Mouse (Mus musculus) kidney, postnatal 4 days (tissue): ENCODE results near the gene Hamp.
"Not testable (repeated sequence)": the region's sequence is repeated elsewhere in the genome, so short reads cannot be mapped to it uniquely, and the experiment has no call there.

ENCODE experiments used
- DNase-seq, 2 experiments: peaks; one replicate each; pipeline ENCODE4 v3.0.0; 2021; ENCODE audit warnings: mixed read lengths in 2 of 2

The Hamp gene

DNA sequence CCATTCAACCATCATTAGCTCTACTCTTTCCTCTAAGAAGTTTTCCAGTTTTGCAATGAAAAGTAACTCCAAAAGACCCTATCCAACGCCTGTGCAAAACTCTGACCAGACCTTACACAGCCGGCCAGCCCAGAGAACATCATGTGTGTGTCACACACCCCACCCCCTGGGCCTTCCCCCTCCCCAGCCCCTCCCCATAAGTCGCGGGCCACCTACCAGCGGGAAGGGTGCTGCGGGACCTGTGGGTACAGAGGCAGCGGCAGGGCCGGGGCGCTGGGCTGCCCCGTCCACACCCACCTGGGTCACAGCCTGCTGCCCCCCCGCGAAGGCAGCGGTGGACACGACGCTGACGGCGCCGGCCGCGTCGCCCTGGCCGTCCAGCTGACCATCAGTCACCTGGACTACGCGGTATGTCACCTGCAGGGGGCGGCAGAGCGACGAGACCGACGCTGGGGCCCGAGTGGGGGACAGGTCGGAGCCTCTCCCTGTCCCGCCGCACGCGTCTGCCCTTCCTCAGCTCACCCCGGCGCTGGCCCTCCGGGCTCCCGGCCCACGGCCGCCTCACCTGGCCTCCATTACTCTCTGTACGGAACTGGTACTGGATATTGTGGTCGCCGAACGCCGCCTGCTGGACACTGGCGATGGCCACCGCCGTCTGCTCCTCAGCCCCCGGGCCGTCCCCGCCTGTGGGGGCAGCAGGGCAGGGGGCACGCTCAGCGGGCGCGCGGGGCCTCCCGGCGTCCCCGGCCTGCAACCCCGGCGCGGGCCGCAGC lies 11.9 kb upstream of the Hamp start:
- peak; percentile 95 to 96 for DNase-seq

DNA sequence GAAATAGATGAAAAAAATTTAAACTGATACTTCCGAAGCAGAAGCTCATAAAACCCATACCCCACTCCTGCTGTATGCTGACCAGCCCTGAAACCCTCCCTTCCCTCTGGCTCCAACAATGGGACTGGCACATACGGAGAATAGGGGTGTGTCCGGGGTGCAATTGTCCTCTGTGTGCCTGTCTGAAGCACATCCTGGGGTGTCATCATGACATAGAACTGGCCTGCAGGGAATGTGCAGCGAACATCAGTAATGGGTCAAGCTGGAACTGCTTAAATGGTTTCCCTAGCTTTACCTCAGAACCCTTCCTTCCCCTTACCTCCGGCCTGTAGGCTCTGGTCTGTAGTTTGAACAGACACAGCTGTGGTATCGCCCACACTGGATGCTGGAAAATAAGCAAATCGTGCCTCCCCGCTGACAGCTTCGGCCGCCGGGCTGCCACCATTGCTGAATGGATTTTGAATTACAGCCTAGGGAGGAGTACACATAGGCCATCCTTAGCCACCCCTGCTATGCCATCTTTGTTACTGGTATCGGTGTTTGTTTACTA lies 11.2 kb upstream of the Hamp start:
- DNase-seq: no peak

GRCm38 (mm10) chr7:30954036-30954435 lies 10.2 kb upstream of the Hamp start:
- no peak for DNase-seq

DNA sequence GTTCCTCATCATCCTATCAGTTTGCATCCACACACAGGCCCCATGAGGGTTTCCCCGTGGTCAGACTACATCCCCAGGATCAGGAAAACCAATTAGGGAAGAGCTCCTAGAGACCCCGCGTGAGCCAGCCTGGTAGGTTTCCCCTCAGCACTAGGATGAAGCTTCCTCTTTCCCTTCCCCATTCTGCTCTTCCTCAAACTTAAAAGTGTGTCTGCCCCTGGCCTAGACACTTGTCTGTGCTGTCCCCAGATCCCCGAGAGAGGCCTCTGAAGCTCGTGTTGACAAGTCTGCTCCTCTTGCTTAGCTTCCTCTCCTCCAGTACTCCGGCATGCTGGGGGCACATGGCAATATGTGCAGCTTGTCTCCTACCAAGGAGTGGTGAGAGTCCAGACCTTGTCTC lies 9.6 kb upstream of the Hamp start:
- no peak for DNase-seq

DNA sequence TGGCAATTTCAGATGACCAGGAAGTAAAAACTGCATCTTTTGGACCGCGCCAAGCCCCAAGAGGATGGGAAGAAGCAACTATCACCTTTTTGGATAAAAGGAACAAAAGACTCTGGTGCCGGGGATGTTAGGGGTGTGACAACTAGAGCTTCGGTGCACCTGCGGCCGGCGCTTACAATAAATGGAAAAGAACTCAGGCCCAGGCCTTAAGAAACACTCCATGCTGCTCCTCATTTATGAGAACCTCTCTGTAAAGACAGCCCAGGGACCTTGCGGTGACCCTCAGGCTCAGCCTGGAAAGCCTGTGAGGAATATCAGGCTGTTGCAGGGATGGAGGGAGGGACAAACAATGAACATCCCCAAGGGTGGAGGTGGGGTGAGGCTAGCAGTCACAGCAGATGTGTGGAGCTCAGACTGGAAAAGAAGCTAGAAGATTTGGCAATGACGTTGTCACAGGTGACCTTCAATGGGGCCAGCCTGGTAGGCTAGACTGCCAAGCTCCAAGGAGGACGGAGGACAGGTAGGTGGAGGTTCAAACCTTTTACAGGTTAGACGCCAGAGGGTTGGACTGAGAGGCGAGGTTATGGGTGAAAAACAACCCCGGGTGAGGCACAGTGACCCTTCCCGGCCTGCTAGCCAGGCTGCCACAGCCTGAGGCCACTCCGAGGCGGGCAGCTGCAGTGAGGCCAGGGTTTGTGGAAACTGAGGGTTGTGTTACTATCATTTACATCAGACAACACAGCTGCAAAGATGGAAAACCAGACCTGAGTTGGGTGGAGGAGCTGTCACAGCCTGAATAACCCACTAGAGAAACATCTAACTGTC lies 8.8 kb upstream of the Hamp start:
- DNase-seq: no peak

DNA sequence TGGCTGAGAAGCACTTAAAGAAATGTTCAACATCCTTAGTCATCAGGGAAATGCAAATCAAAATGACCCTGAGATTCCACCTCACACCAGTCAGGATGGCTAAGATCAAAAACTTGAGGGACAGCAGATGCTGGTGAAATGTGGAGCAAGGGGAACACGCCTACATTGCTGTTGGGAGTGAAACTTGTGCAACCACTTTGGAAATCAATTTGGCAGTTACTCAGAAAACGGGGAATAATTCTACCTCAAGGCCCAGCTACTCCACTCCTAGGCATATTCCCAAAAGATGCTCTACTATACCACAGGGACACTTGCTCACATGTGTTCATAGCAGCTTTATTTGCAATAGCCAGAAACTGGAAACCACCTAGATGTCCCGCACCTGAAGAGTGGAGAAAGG lies 6.1 kb upstream of the Hamp start:
- DNase-seq: not testable (repeated sequence)

GRCm38 (mm10) chr7:30945876-30946275 lies 2.0 kb upstream of the Hamp start:
- no peak for DNase-seq

GRCm38 (mm10) chr7:30945466-30945865 lies 1.6 kb upstream of the Hamp start:
- DNase-seq: not testable (repeated sequence)

DNA sequence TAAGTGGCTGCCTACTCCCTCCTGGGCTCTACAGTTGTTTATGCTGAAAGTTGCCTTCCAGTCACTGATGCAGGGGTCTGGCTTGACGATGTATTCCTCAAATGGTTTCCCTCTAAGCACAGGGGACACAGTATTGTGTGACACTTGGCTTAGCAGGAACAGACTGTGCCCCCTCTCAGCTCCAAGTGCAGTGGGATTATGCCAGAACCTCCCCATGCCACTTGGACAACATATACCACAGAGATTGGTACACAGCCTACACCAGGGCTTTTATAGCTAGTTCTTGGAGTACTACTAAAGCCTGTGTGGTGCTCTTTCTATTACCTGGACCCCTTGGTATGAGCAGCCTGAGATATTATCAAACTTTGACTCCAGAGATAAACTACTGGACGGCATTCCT lies 874 bp upstream of the Hamp start:
- DNase-seq: not testable (repeated sequence)

DNA sequence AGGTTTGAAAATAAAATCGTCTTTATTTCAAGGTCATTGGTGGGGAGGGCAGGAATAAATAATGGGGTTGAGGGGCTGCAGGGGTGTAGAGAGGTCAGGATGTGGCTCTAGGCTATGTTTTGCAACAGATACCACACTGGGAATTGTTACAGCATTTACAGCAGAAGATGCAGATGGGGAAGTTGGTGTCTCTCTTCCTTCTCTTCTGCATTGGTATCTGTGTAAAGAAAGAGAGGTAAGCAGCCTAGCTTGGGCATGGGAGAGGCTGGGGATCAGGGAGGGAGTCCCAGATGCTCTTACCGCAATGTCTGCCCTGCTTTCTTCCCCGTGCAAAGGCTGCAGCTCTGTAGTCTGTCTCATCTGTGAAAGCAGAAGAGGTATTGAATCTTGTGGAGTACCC lies 1.5 kb downstream of the Hamp start:
- not testable (repeated sequence) for DNase-seq

DNA sequence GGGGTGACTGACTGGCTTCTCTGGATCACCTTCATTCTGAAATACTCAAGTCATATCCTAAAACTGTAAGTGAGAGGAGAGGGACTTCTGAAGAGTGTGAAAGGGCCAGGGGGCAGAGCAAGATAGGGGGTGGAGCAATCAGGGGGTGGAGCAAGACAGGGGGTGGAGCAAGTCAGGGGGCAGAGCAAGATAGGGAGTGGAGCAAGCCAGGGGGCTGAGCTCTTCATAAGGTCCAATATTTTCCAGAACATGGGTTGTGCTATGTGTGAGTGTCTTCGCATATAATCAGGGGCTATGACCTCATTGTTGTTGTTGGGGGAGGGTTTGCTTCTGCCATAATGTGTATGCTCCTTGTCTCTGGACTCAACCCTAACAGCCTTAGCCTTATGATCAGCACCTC lies 3.8 kb downstream of the Hamp start:
- DNase-seq: not testable (repeated sequence)

GRCm38 (mm10) chr7:30935422-30936099 lies 8.3 kb downstream of the Hamp start:
- not testable (repeated sequence) for DNase-seq

DNA sequence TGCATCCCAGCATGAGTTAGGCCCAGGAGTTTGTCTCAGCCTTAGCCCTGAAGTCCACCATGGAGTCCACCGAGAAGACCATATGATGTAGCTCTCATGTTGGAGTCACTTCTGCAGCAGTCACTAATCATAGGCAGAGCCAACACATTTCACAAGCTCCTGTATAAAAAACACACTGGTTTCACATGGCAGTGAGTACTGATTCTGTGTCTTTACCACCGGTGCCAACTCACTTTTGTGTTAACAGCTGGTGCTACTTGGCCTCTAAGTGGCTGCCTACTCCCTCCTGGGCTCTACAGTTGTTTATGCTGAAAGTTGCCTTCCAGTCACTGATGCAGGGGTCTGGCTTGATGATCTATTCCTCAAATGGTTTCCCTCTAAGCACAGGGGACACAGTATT lies 19.3 kb downstream of the Hamp start, which contains the start of gene Hamp2:
Gene Hamp2, minus strand, starts transcription at position 101 of the 400 bp plus-strand sequence.
- DNase-seq: not testable (repeated sequence)

- DNase-seq: no peak
These were observed 19.8 kb downstream of the Hamp start for GRCm38 (mm10) chr7:30924071-30924470.

DNA sequence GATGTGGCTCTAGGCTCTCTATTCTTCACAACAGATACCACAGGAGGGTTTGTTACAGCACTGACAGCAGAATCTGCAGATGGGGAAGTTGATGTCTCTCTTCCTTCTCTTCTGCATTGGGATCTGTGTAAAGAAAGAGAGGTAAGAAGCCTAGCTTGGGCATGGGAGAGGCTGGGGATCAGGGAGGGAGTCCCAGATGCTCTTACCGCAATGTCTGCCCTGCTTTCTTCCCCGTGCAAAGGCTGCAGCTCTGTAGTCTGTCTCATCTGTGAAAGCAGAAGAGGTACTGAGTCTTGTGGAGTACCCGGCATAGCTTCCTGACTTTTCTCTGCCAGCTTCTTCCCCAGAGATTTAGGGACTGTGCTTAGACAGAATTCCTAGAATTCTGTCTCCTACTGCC lies 21.3 kb downstream of the Hamp start:
- not testable (repeated sequence) for DNase-seq

DNA sequence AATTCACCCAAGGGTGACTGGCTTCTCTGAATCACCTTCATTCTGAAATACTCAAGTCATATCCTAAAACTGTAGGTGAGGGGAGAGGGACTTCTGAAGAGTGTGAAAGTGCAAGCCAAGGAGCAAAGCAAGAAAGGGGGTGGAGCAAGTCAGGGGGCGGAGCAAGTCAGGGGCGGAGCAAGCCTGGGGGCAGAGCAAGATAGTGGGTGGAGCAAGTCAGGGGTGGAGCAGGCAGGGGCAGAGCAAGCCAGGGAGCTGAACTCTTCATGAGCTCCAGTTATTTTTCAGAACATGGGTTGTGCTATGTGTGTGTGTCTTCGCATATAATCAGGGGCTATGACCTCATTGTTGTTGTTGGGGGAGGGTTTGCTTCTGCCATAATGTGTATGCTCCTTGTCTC lies 23.6 kb downstream of the Hamp start:
- peak; percentile 28 to 47 for DNase-seq

- DNase-seq: no peak
These were observed 26.6 kb downstream of the Hamp start for GRCm38 (mm10) chr7:30917219-30917618.

GRCm38 (mm10) chr7:30916713-30917112 lies 27.1 kb downstream of the Hamp start:
- DNase-seq: no peak

- DNase-seq: no peak
These were observed 29.1 kb downstream of the Hamp start, which contains the start of gene Mag for GRCm38 (mm10) chr7:30914732-30915131. Gene Mag (minus strand): TSS chr7:30914873.

GRCm38 (mm10) chr7:30909773-30910172 lies 34.1 kb downstream of the Hamp start:
- no peak for DNase-seq

DNA sequence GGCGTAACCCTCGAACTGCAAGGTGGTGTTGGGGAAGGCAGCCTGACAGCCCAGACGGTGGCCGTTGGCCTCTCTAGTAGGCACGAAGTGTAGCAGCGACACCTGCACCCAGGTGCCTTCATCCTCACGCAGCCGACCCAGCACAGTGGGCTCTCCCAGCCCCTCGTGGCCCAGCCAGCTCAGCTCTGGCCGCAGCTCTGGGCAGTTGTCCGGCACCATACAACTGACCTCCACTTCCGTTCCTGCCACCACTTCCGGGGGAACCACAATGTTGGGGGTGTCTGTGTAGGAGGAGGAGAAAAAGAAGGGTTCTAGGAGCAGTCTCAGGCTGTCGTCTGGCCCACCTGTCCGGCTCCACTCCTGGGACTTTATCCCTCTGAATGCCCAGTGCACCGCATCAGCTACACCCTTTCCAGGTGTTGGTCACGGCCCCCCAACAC lies 34.8 kb downstream of the Hamp start:
- no peak for DNase-seq

- DNase-seq: peak; percentile 66 to 75
These were observed 35.4 kb downstream of the Hamp start for GRCm38 (mm10) chr7:30908277-30908991.
